Mouse (Mus musculus) intestine, embryonic 14.5 days (tissue): ENCODE measurements around the gene Usp45. TPM values are rescaled to one million over a fixed set of nuclear protein-coding genes. Genes with fewer than 3 reads are reported as not detected.

Source experiments
- ATAC-seq: fragments of 200-750 bp; cut with Nextera tagmentation; replicated peaks from 2 replicates; pipeline ENCODE4 v1.8.0; 2017; ENCODE audit warnings: low read depth, moderate number of reproducible peaks, moderate TSS enrichment, moderate library complexity; ENCODE audit not compliant: low FRiP score, low TSS enrichment
- DNase-seq: peaks from one replicate; pipeline ENCODE4 v3.0.0-alpha.2; 2018; ENCODE audit warnings: low spot score
- H3K27ac ChIP-seq: fragments of 300-500 bp; sonication (generic); 2 replicates; pipeline ENCODE4 v1.5.1; 2014; ENCODE audit warnings: low read depth, mild to moderate bottlenecking, control low read depth
- H3K27me3 ChIP-seq: fragments of 300-500 bp; sonication (generic); replicated peaks from 2 replicates; pipeline ENCODE4 v1.6.1; 2014; ENCODE audit warnings: low read length, control low read depth; ENCODE audit not compliant: control insufficient read depth, insufficient read depth
- H3K36me3 ChIP-seq: fragments of 300-500 bp; sonication (generic); 2 replicates; pipeline ENCODE4 v1.6.1; 2014; ENCODE audit warnings: low read length, control low read depth; ENCODE audit not compliant: control insufficient read depth, insufficient read depth
- H3K4me1 ChIP-seq: fragments of 300-500 bp; sonication (generic); replicated peaks from 2 replicates; pipeline ENCODE4 v1.6.1; 2014; ENCODE audit warnings: low read length, control low read depth, mixed read lengths; ENCODE audit not compliant: control insufficient read depth, insufficient read depth
- H3K4me2 ChIP-seq: fragments of 300-500 bp; sonication (generic); 2 replicates; pipeline ENCODE4 v1.6.1; 2014; ENCODE audit warnings: low read length
- H3K4me3 ChIP-seq: fragments of 300-500 bp; sonication (generic); 2 replicates; pipeline ENCODE4 v1.5.1; 2014; ENCODE audit warnings: low read depth, low read length, control low read depth, mixed read lengths
- H3K9ac ChIP-seq: fragments of 300-500 bp; sonication (generic); 2 replicates; pipeline ENCODE4 v1.6.1; 2014; ENCODE audit warnings: mild to moderate bottlenecking, low read length
- H3K9me3 ChIP-seq: fragments of 300-500 bp; sonication (generic); 2 replicates; pipeline ENCODE4 v1.6.1; 2016; ENCODE audit warnings: low read length, control low read depth; ENCODE audit not compliant: control insufficient read depth
- WGBS: fragments of 180-500 bp; shearing (Covaris S2); extraction: QIAGEN DNeasy Blood & Tissue Kit; methylation state at CpG from one replicate; pipeline ENCODE4 v1.1.7; 2014; 5-methylcytosine and 5-hydroxymethylcytosine counted together
- polyA plus RNA-seq: library from polyadenylated mRNA; unstranded; fragments of >200 nt; fragmentation: Nextera tagmentation; extraction: Ambion mirVana; gene quantifications from 2 replicates; pipeline ENCODE4 v1.2.1, GENCODE M21; 2014

The Usp45 gene
- polyA plus RNA-seq, 1 experiment from 2014 or later, result 9.9 TPM

DNA sequence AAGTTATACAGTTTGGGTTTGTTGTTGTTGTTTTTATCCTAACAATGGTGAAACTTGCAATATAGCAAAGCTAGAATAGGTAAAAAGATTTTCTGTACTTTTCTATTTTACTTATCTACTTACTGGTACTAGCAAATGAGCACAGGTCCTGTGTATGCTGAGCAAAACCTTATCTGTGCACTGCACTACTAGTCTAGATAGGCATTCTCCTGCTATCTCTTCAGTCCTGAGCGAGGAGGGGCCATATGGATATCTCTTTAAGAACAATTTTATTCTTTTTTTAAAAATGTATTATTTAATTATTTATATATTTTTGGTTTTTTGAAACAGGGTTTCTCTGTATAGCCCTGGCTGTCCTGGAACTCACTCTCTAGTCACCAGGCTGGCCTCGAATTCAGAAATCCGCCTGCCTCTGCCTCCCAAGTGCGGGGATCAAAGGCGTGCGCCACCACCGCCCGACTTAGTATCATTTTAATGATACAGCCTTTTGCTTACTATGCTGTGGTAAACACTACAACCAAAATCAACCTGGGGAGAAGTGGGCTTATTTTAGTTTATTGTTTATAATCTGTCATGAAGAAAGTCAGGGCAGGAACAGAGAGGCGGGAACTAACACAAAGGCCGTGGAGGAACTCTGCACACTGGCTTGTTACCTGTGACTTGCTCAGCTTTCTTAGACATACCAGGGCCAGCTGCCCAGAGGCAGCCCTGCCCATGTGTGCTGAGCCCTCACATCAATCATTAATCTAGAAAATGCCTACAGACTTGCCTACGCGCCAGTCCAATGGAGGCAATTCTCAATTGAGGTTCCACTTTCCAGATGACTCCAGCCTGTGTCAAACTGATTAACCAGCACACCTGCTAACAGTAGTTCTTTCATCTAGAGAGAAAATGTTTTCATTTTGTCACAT is 14.1 kb downstream of the Usp45 start:
- Histone ChIP-seq H3K4me2 (no peak overlapping the region), H3K9ac (no peak overlapping the region), H3K27ac (no peak overlapping the region), H3K27me3 (no peaks in the 10 kb centered on the region), H3K36me3 (peaks cover 56% of the 10 kb centered on the region), H3K4me3 (no peak overlapping the region), H3K4me1 (peaks cover 2% of the 10 kb centered on the region; the same call in 1 of the 2 replicates), H3K9me3 (no peaks in the 10 kb centered on the region)
- ATAC-seq, result no peak
- DNase-seq, result no peak
- WGBS, result 92% methylated on average over 12 of the region's 12 CpGs

DNA sequence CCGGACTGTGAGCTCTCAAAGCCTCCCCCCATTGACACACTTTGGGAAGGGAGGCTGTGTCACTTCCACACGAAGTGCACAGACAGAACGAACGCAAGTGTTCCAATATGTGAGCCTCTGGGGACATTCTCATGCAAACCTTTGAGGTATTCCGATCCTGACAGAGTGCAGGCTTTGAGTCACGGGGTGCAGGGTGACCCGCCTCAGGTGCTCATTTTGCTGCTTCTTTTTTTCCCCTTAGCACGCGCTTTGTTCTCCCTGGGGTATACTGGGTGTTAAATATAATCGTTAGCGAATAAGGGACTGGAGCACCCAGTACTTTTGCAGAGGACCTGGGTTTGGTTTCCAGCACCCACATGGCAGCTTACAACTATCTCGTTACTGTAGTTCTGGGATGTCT is 19.3 kb downstream of the Usp45 start:
- no peak for ATAC-seq
- H3K36me3 ChIP-seq, result peaks cover 62% of the 10 kb centered on the region

DNA sequence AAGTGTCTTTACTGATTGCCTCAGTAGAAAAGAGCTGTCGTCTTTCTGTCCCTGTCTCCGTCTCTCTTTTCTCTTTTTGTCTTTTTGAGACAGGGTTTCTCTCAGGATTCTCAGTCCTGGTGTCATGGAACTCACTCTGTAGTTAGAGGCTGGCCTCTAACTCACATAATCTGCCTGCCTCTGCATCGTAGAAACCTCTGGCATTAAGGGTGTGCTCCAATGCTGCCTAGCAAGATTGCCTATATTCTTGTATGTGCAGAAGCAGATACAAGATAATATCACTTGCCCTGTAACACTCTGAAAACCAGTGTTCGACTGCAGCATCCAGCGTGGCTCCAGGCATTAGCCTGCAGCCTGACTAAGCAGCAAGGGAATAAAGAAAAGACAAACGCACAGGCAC is 21.9 kb downstream of the Usp45 start:
- Histone ChIP-seq H3K4me3 (no peak overlapping the region), H3K4me2 (no peak overlapping the region), H3K9me3 (no peaks in the 10 kb centered on the region), H3K9ac (no peak overlapping the region), H3K27ac (no peak overlapping the region), H3K36me3 (peaks cover 40% of the 10 kb centered on the region), H3K27me3 (no peaks in the 10 kb centered on the region), H3K4me1 (peaks cover 3% of the 10 kb centered on the region; the same call in 1 of the 2 replicates)
- ATAC-seq, result no peak
- whole genome bisulfite sequencing, result 80% methylated on average over 6 of the region's 6 CpGs
- DNase-seq, result no peak

More for the DNA sequence above, 19.3 kb downstream of the Usp45 start:
- H3K4me3 ChIP-seq, result no peak overlapping the region
- no peaks in the 10 kb centered on the region for H3K27me3 ChIP-seq
- H3K4me1 ChIP-seq, result no peaks in the 10 kb centered on the region
- no peak overlapping the region for H3K9ac ChIP-seq
- DNase-seq, result no peak
- WGBS, result 94% methylated on average over 12 of the region's 12 CpGs
- H3K4me2 ChIP-seq, result no peak overlapping the region
- no peak overlapping the region for H3K27ac ChIP-seq
- no peaks in the 10 kb centered on the region for H3K9me3 ChIP-seq

DNA sequence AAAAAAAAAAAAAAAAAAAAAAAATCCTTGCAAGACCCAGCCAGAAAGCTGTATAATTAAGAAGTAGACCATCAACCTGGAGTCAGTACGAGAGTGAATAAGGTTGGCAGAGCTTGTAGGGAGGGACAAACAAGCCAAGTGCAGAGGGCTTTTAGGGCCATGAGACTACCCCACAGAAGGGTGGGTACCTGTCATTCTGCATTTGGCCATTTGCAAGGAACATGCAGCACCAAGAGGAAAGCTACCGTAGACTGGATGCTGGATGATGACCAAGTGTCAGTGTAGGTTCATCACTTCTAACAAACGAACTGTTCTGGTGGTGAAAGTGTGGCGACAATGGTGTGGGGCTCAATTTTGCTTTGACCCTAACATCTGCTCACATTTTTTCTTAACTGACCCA is 22.9 kb downstream of the Usp45 start:
- ATAC-seq, result no peak
- H3K4me2 ChIP-seq, result no peak overlapping the region
- H3K36me3 ChIP-seq, result peaks cover 30% of the 10 kb centered on the region
- H3K4me1 ChIP-seq, result peaks cover 3% of the 10 kb centered on the region; the same call in 1 of the 2 replicates
- H3K27me3 ChIP-seq, result no peaks in the 10 kb centered on the region
- H3K4me3 ChIP-seq, result no peak overlapping the region
- DNase-seq, result no peak
- H3K9ac ChIP-seq, result no peak overlapping the region
- WGBS, result 95% methylated on average over 4 of the region's 4 CpGs
- H3K27ac ChIP-seq, result no peak overlapping the region
- H3K9me3 ChIP-seq, result no peaks in the 10 kb centered on the region

DNA sequence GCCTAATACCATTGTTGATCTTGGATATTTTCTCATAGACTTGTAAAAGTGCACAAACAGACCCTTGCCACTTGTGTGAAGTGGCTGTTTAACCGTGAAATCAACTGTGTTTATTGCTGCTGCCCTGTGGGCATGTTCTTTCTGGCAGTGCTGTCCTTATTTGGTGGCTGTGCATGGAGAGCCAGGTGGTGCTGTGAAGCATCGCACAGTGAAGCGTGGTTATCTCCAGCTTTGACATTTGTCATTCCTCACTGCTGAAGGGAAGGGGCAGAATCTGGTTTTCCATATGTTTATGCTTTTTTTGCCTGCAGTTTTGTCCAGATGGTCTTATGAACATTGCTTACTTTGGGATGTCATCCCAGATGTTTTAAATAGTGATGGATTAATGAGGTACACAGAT is 26.7 kb downstream of the Usp45 start:
- H3K36me3 ChIP-seq, result peaks cover 20% of the 10 kb centered on the region
- WGBS, result 41% methylated on average over 3 of the region's 3 CpGs

DNA sequence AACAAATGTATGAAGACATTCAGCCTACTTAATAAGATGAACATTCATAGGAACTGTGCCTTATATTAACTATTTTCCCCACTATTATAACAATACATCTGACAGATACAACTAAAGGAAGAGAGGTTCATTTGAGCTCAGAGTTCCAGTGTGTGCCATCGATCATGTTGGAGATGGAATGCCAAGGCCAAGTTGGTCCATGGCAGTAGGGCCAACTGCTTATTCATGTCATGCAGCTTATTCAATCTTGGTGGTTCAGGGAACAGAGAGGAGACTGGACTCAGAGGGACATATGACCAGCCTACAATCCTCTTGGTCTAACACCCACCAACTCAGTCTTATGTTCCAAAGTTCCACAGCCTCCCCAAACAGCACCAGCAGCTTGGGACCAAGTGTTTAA is 34.1 kb downstream of the Usp45 start:
- H3K4me2 ChIP-seq, result no peak overlapping the region
- no peaks in the 10 kb centered on the region for H3K4me1 ChIP-seq
- H3K27me3 ChIP-seq, result no peaks in the 10 kb centered on the region
- H3K4me3 ChIP-seq, result no peak overlapping the region
- no peak for DNase-seq
- H3K9ac ChIP-seq, result no peak overlapping the region
- H3K36me3 ChIP-seq, result peaks cover 63% of the 10 kb centered on the region
- no peak for ATAC-seq
- H3K27ac ChIP-seq, result no peak overlapping the region
- WGBS, result 97% methylated on average over 1 of the region's 1 CpGs
- H3K9me3 ChIP-seq, result no peaks in the 10 kb centered on the region

More for the DNA sequence above, 26.7 kb downstream of the Usp45 start:
- H3K27ac ChIP-seq, result no peak overlapping the region
- H3K9ac ChIP-seq, result no peak overlapping the region
- H3K4me3 ChIP-seq, result no peak overlapping the region
- H3K4me1 ChIP-seq, result peaks cover 3% of the 10 kb centered on the region; the same call in 1 of the 2 replicates
- no peak overlapping the region for H3K4me2 ChIP-seq
- H3K9me3 ChIP-seq, result no peaks in the 10 kb centered on the region
- DNase-seq (no peak), ATAC-seq (no peak)
- no peaks in the 10 kb centered on the region for H3K27me3 ChIP-seq

DNA sequence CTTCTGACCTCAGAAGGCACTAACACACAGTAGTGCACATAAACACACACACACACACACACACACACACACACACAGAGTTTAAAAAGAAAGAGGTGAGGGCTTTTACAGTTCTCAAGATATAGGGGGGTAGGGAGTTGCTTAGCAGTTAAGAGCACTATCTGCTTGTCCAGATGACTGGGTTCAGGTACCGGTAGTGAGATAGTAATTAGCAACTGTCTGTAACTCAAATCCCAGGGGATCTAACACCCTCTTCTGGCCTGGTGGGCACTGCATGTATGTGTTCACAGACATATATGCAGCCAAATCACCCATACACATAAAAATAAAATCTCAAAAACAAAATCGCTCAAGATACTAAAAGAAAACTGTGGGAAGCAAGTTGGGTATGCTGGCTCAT is 34.7 kb downstream of the Usp45 start:
- Histone ChIP-seq H3K4me2 (no peak overlapping the region), H3K9ac (no peak overlapping the region), H3K4me1 (no peaks in the 10 kb centered on the region), H3K9me3 (no peaks in the 10 kb centered on the region), H3K27me3 (no peaks in the 10 kb centered on the region), H3K36me3 (peaks cover 69% of the 10 kb centered on the region), H3K27ac (no peak overlapping the region), H3K4me3 (no peak overlapping the region)
- DNase-seq, result no peak
- WGBS, result 93% methylated on average over 2 of the region's 2 CpGs
- ATAC-seq, result no peak

DNA sequence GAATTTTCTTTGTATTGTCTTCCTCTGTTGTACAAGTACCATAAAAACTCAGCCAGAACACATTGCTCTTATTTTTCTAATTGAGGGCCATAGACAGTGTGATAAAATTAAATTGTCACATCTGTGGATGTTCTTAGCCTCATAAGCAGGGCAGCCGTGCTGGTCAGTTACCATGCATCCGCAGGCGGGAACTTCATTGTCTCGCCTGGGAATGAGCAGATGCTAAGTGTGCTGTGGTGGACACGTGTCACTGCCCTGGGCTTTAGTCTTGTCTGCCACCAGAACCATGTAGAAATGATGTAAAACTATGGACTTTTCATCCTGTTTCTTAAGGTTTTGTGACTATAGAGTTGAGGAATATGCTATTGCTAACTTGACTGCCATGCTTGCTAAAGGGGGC is 40.2 kb downstream of the Usp45 start:
- no peak for DNase-seq
- no peaks in the 10 kb centered on the region for H3K27me3 ChIP-seq
- no peaks in the 10 kb centered on the region for H3K4me1 ChIP-seq
- 85% methylated on average over 5 of the region's 5 CpGs for WGBS
- ATAC-seq, result no peak
- H3K9ac ChIP-seq, result no peak overlapping the region
- H3K9me3 ChIP-seq, result no peaks in the 10 kb centered on the region
- H3K4me2 ChIP-seq, result no peak overlapping the region
- H3K36me3 ChIP-seq, result peaks cover 50% of the 10 kb centered on the region
- H3K4me3 ChIP-seq, result no peak overlapping the region
- no peak overlapping the region for H3K27ac ChIP-seq

DNA sequence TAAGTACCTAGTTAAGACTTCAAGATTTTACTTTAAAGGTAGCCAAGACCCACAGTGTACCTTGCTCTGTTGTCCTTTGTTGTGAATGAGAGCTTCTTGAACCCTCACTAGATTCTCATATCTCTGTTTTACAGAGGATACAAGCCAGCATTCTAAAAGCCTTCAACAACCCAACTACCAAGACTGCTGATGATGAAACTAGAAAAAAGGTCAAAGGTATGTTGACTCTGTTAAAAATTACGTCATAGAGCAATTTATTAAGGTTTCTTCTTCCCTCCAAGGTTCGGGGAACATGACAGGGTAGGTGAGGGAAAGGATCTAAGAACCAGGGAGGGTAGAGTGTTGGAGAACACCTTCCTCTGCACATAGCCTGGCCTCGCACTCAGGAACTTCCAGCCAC is 43.7 kb downstream of the Usp45 start:
- Histone ChIP-seq H3K4me2 (no peak overlapping the region), H3K4me1 (no peaks in the 10 kb centered on the region), H3K36me3 (peaks cover 41% of the 10 kb centered on the region), H3K27ac (no peak overlapping the region), H3K27me3 (no peaks in the 10 kb centered on the region), H3K4me3 (no peak overlapping the region), H3K9ac (no peak overlapping the region), H3K9me3 (no peaks in the 10 kb centered on the region)
- ATAC-seq (no peak), DNase-seq (no peak)
- 82% methylated on average over 3 of the region's 3 CpGs for WGBS
